Mouse (Mus musculus): ENCODE results near the gene Ankrd6. TPM values are rescaled to one million over a fixed set of nuclear protein-coding genes. Genes with fewer than 3 reads are reported as not detected.

The Ankrd6 gene
- polyA plus RNA-seq, 1 experiment, result 0.32 TPM

- Histone ChIP-seq H3K4me3 (ENCODE audit: extremely low read depth, insufficient read depth, insufficient read length) (no peak overlapping the region), H3K36me3 (ENCODE audit: control insufficient read depth, insufficient read depth, low read length) (no peaks in the 10 kb centered on the region), H3K4me1 (ENCODE audit: control insufficient read depth, insufficient read depth, insufficient read length) (no peaks in the 10 kb centered on the region; the same call in 1 of the 2 replicates), H3K27me3 (ENCODE audit: control insufficient read depth, insufficient read depth, low read length) (no peaks in the 10 kb centered on the region), H3K27ac (ENCODE audit: insufficient read depth, low read length) (no peak overlapping the region)
- 47% methylated on average over 15 of the region's 15 CpGs for WGBS
- no peak for DNase-seq (ENCODE audit: low read depth in 1 of 2, low spot score in 2 of 2)
- TF ChIP-seq POLR2A (IDR thresholded peaks at IDR 0.05; ENCODE audit: low read depth, low read length) (no peak), CTCF (IDR thresholded peaks at IDR 0.05; ENCODE audit: extremely low read depth, insufficient read depth, insufficient read length, insufficient replicate concordance) (no peak)
These were observed 87.7 kb downstream of the Ankrd6 start for GRCm38 (mm10) chr4:32862751-32863446.

- Histone ChIP-seq H3K36me3 (ENCODE audit: control insufficient read depth, insufficient read depth, low read length) (no peaks in the 10 kb centered on the region), H3K4me3 (ENCODE audit: extremely low read depth, insufficient read depth, insufficient read length) (no peak overlapping the region), H3K27ac (ENCODE audit: insufficient read depth, low read length) (no peak overlapping the region), H3K4me1 (ENCODE audit: control insufficient read depth, insufficient read depth, insufficient read length) (no peaks in the 10 kb centered on the region; the same call in 1 of the 2 replicates), H3K27me3 (ENCODE audit: control insufficient read depth, insufficient read depth, low read length) (no peaks in the 10 kb centered on the region)
- DNase-seq (ENCODE audit: low read depth in 1 of 2, low spot score in 2 of 2), result no peak
- WGBS, result 51% methylated on average over 15 of the region's 15 CpGs
- TF ChIP-seq POLR2A (IDR thresholded peaks at IDR 0.05; ENCODE audit: low read depth, low read length), result no peak
These were observed 88.5 kb downstream of the Ankrd6 start for GRCm38 (mm10) chr4:32862011-32862750.

GRCm38 (mm10) chr4:32860184-32860965 is 90.3 kb downstream of the Ankrd6 start:
- TF ChIP-seq CTCF (IDR thresholded peaks at IDR 0.05; ENCODE audit: extremely low read depth, insufficient read depth, insufficient read length, insufficient replicate concordance) (no peak), POLR2A (IDR thresholded peaks at IDR 0.05; ENCODE audit: low read depth, low read length) (no peak)
- no peaks in the 10 kb centered on the region; the same call in 1 of the 2 replicates for H3K4me1 ChIP-seq (ENCODE audit: control insufficient read depth, insufficient read depth, insufficient read length)
- H3K4me3 ChIP-seq (ENCODE audit: extremely low read depth, insufficient read depth, insufficient read length), result no peak overlapping the region
- WGBS, result 79% methylated on average over 18 of the region's 18 CpGs
- H3K27ac ChIP-seq (ENCODE audit: insufficient read depth, low read length), result no peak overlapping the region
- no peaks in the 10 kb centered on the region for H3K27me3 ChIP-seq (ENCODE audit: control insufficient read depth, insufficient read depth, low read length)
- H3K36me3 ChIP-seq (ENCODE audit: control insufficient read depth, insufficient read depth, low read length), result no peaks in the 10 kb centered on the region
- DNase-seq (ENCODE audit: low read depth in 1 of 2, low spot score in 2 of 2), result no peak

GRCm38 (mm10) chr4:32855580-32855979 is 95.1 kb downstream of the Ankrd6 start:
- no peak for TF ChIP-seq CTCF (IDR thresholded peaks at IDR 0.05; ENCODE audit: extremely low read depth, insufficient read depth, insufficient read length, insufficient replicate concordance)
- TF ChIP-seq POLR2A (IDR thresholded peaks at IDR 0.05; ENCODE audit: low read depth, low read length), result no peak
- Histone ChIP-seq H3K27ac (ENCODE audit: insufficient read depth, low read length) (no peak overlapping the region), H3K4me3 (ENCODE audit: extremely low read depth, insufficient read depth, insufficient read length) (no peak overlapping the region), H3K27me3 (ENCODE audit: control insufficient read depth, insufficient read depth, low read length) (no peaks in the 10 kb centered on the region), H3K36me3 (ENCODE audit: control insufficient read depth, insufficient read depth, low read length) (no peaks in the 10 kb centered on the region), H3K4me1 (ENCODE audit: control insufficient read depth, insufficient read depth, insufficient read length) (peaks cover 11% of the 10 kb centered on the region)
- 89% methylated on average over 9 of the region's 9 CpGs for WGBS
- no peak for DNase-seq (ENCODE audit: low read depth in 1 of 2, low spot score in 2 of 2)

- Histone ChIP-seq H3K27me3 (ENCODE audit: control insufficient read depth, insufficient read depth, low read length) (no peaks in the 10 kb centered on the region), H3K4me3 (ENCODE audit: extremely low read depth, insufficient read depth, insufficient read length) (no peak overlapping the region), H3K36me3 (ENCODE audit: control insufficient read depth, insufficient read depth, low read length) (no peaks in the 10 kb centered on the region), H3K4me1 (ENCODE audit: control insufficient read depth, insufficient read depth, insufficient read length) (peaks cover 11% of the 10 kb centered on the region), H3K27ac (ENCODE audit: insufficient read depth, low read length) (no peak overlapping the region)
- WGBS, result 80% methylated on average over 4 of the region's 4 CpGs
- DNase-seq (ENCODE audit: low read depth in 1 of 2, low spot score in 2 of 2), result no peak
- TF ChIP-seq POLR2A (IDR thresholded peaks at IDR 0.05; ENCODE audit: low read depth, low read length) (no peak), CTCF (IDR thresholded peaks at IDR 0.05; ENCODE audit: extremely low read depth, insufficient read depth, insufficient read length, insufficient replicate concordance) (no peak)
These were observed 95.7 kb downstream of the Ankrd6 start for GRCm38 (mm10) chr4:32854956-32855355.

GRCm38 (mm10) chr4:32853609-32854188 is 96.9 kb downstream of the Ankrd6 start:
- Histone ChIP-seq H3K4me1 (ENCODE audit: control insufficient read depth, insufficient read depth, insufficient read length) (peaks cover 11% of the 10 kb centered on the region), H3K27ac (ENCODE audit: insufficient read depth, low read length) (no peak overlapping the region), H3K4me3 (ENCODE audit: extremely low read depth, insufficient read depth, insufficient read length) (no peak overlapping the region), H3K36me3 (ENCODE audit: control insufficient read depth, insufficient read depth, low read length) (no peaks in the 10 kb centered on the region), H3K27me3 (ENCODE audit: control insufficient read depth, insufficient read depth, low read length) (no peaks in the 10 kb centered on the region)
- DNase-seq (ENCODE audit: low read depth in 1 of 2, low spot score in 2 of 2), result no peak
- TF ChIP-seq POLR2A (IDR thresholded peaks at IDR 0.05; ENCODE audit: low read depth, low read length) (no peak), CTCF (IDR thresholded peaks at IDR 0.05; ENCODE audit: extremely low read depth, insufficient read depth, insufficient read length, insufficient replicate concordance) (no peak)
- 82% methylated on average over 5 of the region's 5 CpGs for WGBS
